Mouse (Mus musculus): ENCODE measurements at regions not wholly inside any gene's neighbourhood (a gene's known extent, or its start where the extent isn't known, plus 50 kb on each side); places are given as distances from the start of the nearest gene placed in this dataset.
A peak's percentile ranks its signal among the peaks of the same experiment; 100 is the strongest.

- Histone ChIP-seq H3K4me1 (ENCODE audit: control insufficient read depth in 1 of 2, insufficient read depth in 2 of 2, low read length in 2 of 2) (peaks cover 4 to 20% of the 10 kb centered on the region in 2 experiments), H3K36me3 (ENCODE audit: control insufficient read depth in 1 of 2, insufficient read depth in 2 of 2, low read length in 2 of 2) (no peaks in the 10 kb centered on the region; a peak in 1 of 4 replicates), H3K9me3 (replicated peaks; ENCODE audit: insufficient read depth, low read length) (no peaks in the 10 kb centered on the region), H3K27me3 (ENCODE audit: control insufficient read depth in 1 of 2, insufficient read depth in 2 of 2, low read length in 2 of 2) (no peaks in the 10 kb centered on the region), H3K4me3 (ENCODE audit: control insufficient read depth in 1 of 2, insufficient read depth in 1 of 2, low read depth in 2 of 2, low read length in 2 of 2) (peak overlapping the region; percentile 69 to 99), H3K9ac (ENCODE audit: control insufficient read depth, low read depth, low read length, poor library complexity, severe bottlenecking) (peak overlapping the region; percentile 83), H3K79me2 (ENCODE audit: control insufficient read depth, insufficient read depth, low read length, poor library complexity) (peaks cover 4% of the 10 kb centered on the region; the same call in 1 of the 2 replicates), H3K27ac (ENCODE audit: control insufficient read depth, low read depth, low read length) (peak overlapping the region; percentile 65)
- no peak for TF ChIP-seq UBTF (IDR thresholded peaks at IDR 0.05; ENCODE audit: borderline replicate concordance, insufficient read depth, low read depth, low read length)
- TF ChIP-seq SIN3A (IDR thresholded peaks at IDR 0.05; ENCODE audit: low read length), result 0 out of 2 replicates have a peak, but pooled peaks have one; percentile 9
- 0 out of 2 replicates have a peak, but pooled peaks have one; percentile 28 for TF ChIP-seq USF1 (IDR thresholded peaks at IDR 0.05; ENCODE audit: low read depth, low read length)
- peak; percentile 54 for DNase-seq (ENCODE audit: low read depth, low spot score)
These were observed 80.2 kb upstream of the Zmiz1 start for GRCm38 (mm10) chr14:25378717-25379224.

- TF ChIP-seq TAL1 (IDR thresholded peaks at IDR 0.05; ENCODE audit: low read length), result no peak
- TF ChIP-seq HCFC1 (IDR thresholded peaks at IDR 0.05; ENCODE audit: low read depth, low read length), result no peak
- no peak for TF ChIP-seq RAD21 (IDR thresholded peaks at IDR 0.05; ENCODE audit: low read depth, low read length)
- no peak for TF ChIP-seq EP300 (IDR thresholded peaks at IDR 0.05; ENCODE audit: low read depth in 1 of 2, low read length in 2 of 2)
- TF ChIP-seq NELFE (IDR thresholded peaks at IDR 0.05; ENCODE audit: low read depth, low read length), result no peak
- TF ChIP-seq ZMIZ1 (IDR thresholded peaks at IDR 0.05; ENCODE audit: low read depth, low read length), result no peak
- TF ChIP-seq TCF12 (IDR thresholded peaks at IDR 0.05; ENCODE audit: low read depth, low read length), result no peak
- TF ChIP-seq USF2 (IDR thresholded peaks at IDR 0.05; ENCODE audit: borderline replicate concordance in 1 of 2, insufficient read depth in 1 of 2, low read depth in 1 of 2, low read length in 2 of 2), result no peak
- TF ChIP-seq MAFK (IDR thresholded peaks at IDR 0.05; ENCODE audit: borderline replicate concordance, low read depth, low read length), result no peak
- no peak for TF ChIP-seq BHLHE40 (IDR thresholded peaks at IDR 0.05; ENCODE audit: borderline replicate concordance, low read depth, low read length)
- no peak for TF ChIP-seq POLR2AphosphoS5 (IDR thresholded peaks at IDR 0.05; ENCODE audit: borderline replicate concordance, low read depth, low read length)
- TF ChIP-seq CHD2 (IDR thresholded peaks at IDR 0.05; ENCODE audit: low read length), result no peak
- TF ChIP-seq RCOR1 (IDR thresholded peaks at IDR 0.05; ENCODE audit: low read depth, low read length), result no peak
- TF ChIP-seq ZKSCAN1 (IDR thresholded peaks at IDR 0.05; ENCODE audit: low read depth, low read length), result no peak
- Histone ChIP-seq H3K79me2 (ENCODE audit: control insufficient read depth, insufficient read depth, low read length, poor library complexity) (peaks cover 2% of the 10 kb centered on the region; the same call in 1 of the 2 replicates), H3K27ac (ENCODE audit: control insufficient read depth, low read depth, low read length) (no peak overlapping the region), H3K36me3 (ENCODE audit: control insufficient read depth in 1 of 2, insufficient read depth in 2 of 2, low read length in 2 of 2) (no peaks in the 10 kb centered on the region), H3K9me3 (replicated peaks; ENCODE audit: insufficient read depth, low read length) (no peaks in the 10 kb centered on the region), H3K4me3 (ENCODE audit: control insufficient read depth in 1 of 2, insufficient read depth in 1 of 2, low read depth in 2 of 2, low read length in 2 of 2) (no peak overlapping the region), H3K4me1 (ENCODE audit: control insufficient read depth in 1 of 2, insufficient read depth in 2 of 2, low read length in 2 of 2) (peaks cover 0 to 15% of the 10 kb centered on the region in 2 experiments; a peak in 3 of 4 replicates), H3K9ac (ENCODE audit: control insufficient read depth, low read depth, low read length, poor library complexity, severe bottlenecking) (no peak overlapping the region), H3K27me3 (ENCODE audit: control insufficient read depth in 1 of 2, insufficient read depth in 2 of 2, low read length in 2 of 2) (no peaks in the 10 kb centered on the region)
- no peak for DNase-seq (ENCODE audit: low read depth, low spot score)
These were observed 75.7 kb upstream of the Zmiz1 start for GRCm38 (mm10) chr14:25383169-25383824.
